Mouse (Mus musculus) frontal cortex, postnatal 10 days (tissue): ENCODE measurements around the gene Zfp36.
A peak's percentile ranks its signal among the peaks of the same experiment; 100 is the strongest.

ENCODE experiments used
- DNase-seq, 2 experiments: peaks; one replicate each; pipeline ENCODE4 v3.0.0; 2022; ENCODE audit warnings: low spot score in 2 of 2, mixed read lengths in 1 of 2

Gene Zfp36

DNA sequence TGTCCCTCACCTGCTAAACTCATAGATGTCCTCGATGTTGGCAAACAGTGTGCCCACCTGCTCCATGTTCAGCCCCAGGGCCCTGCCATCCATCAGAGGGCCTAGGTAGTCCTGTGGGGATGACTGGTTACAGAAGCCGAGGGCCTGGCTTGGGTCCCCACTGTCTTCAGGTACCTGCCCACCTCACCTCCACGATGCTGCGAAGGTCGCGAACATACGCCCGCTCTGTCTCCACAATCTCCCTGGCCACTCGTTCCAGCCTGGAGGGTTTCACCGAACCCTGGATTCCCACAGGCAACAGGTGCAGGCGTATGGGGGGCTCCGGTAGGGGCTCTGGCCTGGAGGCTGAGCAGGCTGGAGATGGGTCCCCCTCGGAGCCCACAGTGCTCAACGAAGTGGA is 10.0 kb downstream of the Zfp36 start:
- DNase-seq = no peak

DNA sequence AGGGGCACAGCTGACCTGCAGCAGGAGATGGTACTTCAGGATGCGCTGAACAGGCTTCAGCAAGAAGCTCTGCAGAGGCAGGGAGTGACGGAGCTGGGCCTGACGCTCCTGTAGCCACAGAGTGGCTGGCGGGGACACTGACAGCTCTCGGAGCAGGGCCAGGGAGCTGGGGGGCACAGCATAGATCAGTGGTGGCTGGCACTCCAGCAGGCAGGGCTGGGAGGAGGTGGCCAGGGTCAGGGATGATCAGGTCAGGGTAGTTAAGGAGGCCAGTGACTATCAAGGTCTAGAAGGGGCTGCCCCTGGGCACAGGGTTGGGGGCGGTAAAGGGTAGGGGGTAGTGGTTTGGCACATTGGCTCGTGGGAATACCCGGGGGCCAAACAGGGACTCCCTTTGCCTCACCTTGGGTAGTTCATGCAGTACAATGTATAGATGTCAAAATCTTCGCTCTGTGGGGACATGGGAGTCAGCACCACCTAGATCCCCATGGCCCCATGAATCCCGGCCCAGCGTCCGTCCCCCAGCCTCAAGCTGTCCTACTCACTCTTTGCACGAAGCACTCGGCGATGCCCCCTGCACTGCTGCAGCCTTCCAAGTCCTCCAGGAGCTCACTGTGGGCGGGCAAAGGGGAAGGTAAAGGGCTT is 11.7 kb downstream of the Zfp36 start:
- DNase-seq = no peak

DNA sequence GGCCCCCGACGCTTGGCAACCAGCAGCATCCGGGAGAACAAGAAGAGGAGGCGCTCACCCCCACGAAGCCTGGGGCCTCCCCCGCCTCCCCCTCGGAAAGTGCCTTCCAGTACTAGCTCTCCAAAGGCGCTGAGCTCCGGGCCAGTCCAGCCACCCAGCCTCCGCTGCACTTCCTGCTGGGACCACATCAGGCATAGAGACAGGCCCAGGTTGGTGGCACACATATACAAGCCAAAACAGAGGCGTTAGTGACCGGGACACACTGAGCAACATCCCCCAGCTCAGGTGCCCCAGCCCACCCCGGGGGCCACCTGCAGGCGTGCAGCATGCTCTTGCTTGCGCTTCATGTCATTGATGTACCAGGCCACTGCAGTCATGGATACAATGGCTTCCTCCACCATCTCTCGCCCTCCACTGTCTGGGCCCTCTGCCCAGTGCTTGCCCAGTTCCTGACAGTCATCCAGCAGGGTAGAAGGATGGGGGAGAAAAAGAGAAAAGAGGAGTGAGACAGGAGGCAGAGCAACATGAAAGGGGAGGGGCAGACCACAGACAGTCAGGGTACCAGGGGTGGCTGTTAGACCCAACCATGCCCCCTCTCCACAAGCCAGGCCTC is 12.3 kb downstream of the Zfp36 start:
- DNase-seq = no peak

DNA sequence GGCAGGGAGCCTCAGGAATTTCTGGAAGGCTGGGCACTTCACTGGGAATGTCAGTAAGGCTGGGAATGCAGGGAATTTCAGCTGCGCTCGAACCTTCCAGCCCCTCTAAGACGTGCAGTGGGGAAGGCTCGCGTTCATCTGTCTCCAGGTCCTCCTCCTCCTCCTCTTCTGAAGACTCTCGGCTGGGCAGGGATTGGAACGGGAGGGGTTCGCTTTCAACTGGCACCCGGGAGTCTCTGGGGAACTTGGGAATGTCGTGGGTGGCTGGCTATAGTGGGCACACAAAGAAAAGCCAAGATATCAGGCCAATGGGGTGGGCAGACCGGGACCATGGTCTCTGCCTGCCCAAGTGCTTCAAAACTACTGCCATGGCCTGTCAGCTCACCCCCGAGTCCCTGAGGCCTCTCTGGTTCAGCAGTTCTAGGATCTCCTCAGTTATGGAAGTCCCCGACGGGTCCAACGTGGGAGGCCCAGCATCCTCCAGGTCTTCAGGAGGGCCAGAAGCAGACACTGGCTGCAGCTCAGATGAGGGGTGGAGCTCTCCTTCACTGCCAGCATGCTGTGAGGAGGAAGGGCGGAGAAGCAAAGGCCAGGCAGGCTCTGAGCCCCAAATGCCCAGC is 17.5 kb downstream of the Zfp36 start:
- DNase-seq = no peak

DNA sequence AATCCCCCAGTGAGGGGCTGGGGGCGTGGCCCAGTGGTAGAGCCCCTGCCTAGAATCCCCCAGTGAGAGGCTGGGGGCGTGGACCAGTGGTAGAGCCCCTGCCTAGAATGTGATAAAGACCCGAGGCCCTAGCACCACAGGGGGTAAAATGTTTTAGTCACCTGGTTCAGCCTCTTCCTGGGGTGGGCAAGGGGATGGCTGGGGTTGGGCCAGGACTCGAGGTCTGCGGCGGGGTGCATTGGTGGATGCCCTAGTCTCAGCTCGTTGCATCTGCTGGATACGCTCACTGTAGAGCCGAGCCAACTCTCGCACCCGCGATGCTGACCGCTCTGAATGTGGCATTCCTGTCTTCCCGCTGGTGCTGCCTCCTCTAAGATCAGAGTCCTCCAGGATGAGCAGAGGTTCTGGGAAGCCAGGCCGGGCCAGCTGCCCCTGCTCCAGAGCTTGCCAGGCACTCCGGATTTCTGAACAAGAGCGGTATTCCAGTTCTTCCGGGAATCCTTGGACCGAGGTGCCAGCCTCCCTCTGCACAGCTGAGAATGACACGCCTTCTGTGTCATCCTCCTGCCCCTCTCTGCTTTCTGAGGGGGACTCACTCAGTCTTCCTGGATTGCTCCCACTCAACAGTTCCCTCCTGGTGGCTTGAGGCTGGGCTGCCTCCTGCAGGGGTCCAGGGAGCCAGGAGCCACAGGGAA is 18.3 kb downstream of the Zfp36 start:
- DNase-seq = no peak

DNA sequence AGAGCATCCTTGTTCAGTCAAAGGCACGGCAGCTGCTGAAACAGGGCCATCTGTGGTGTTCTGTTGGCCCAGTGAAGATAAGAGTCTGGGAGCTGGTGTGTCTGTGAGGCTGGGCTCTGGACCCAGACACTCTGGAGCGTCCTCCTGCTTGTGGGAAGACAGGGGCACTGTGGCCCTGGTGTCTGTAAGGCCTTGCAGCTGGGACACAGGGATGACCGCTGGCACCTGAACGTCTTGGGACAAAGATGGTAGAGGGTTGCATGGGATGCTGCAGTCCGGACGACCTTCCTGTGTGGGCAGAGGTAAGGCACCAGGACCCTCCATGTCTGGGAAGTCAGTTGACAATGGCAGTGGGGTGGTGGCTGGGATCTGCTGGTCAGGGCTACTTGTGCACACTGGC is 19.8 kb downstream of the Zfp36 start:
- DNase-seq = no peak

DNA sequence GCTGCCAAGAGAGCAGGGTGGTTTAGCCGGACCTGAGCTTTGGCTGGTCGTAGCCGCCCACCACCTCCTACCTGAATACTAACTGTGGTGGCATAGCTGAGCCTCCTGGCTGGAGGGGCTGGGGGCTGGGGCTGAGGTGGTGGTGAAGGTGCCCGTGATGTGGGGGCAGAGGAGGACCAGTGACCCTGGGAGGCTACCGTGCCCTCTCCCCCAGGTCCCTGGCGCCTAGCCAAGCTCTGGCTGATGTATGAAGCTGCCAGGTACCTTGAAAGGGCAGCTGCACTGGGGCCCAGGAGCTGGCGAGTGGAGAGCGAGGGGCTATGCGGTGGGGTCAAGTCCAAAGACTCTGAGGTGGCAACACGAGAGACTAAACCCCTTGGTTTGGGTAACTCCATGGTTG is 20.2 kb downstream of the Zfp36 start:
- DNase-seq = no peak

DNA sequence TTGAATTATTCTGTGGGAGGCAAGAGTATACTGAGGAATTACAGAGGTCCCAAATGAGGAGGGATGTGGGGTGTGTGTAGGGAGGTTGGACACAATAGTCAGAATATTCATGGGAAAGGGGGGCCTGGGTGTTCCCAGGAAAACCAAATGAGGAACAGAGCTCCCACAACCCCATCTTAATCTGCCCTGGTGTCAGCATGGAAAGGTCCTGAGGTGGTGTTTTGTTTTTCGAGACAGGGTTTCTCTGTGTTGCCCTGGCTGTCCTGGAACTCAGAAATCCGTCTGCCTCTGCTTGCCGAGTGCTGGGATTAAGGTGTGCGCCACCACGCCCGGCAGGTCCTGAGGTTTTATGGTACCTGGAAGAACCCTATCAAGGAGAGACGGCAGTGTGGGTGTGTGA is 21.6 kb downstream of the Zfp36 start:
- DNase-seq = no peak

DNA sequence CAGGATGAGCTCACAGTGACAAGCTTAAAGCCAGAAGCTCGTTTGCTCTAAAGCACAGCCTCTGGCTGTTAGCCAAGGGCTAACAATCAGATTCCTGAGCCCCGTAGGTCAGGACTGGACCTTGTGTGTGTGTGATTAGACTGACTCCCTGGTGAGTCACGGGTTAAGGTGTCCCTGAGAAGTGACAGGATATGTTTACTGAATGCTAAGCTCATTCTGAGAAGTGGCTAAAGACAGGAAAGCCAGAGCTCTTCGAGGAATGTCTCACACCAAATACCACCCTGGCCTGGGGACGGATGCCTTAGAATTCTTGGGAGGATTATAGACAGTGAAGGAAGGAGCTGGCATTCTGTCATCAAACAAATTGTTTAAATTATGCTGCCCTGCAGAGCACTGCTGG is 22.1 kb downstream of the Zfp36 start:
- DNase-seq = no peak

DNA sequence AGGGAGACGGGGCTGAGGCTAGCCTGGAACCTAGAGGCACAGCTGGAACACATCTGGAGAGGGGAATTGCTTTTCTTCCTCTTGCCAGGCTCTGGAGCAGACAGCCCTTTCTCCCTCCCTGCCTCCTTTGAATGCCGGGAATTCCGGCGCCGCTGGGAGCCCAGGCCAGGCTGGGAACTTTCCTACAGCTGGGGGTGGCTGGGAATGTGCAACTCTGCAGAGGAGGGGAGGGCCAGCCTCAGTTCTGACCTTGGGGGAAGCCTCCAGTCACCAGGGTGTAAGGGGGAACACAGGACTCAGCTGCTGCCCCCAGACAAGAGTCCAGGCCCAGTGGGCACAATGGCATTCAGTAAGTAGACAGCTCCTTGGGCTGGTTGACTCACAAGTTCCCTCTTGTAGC is 23.1 kb downstream of the Zfp36 start:
- no peak for DNase-seq

DNA sequence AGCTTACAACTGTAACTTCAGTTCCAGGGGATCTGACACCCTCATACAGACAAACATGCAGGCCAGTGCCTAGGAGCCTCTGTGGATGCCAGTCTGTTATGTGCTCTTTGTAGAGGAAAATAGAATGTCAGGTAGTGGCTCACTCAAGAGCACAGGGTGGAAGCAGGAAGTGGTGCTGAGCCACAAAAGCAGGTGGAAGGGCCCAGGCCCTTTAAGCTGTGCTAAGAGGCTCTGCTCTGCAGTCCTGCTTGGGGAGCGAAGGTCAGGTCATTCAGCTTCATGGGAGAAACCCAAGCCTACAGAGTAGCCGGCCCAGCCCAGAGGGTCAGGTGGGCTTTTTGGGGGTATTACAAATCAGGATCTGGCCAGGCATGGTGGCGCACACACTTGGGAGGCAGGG is 24.8 kb downstream of the Zfp36 start:
- DNase-seq = no peak

DNA sequence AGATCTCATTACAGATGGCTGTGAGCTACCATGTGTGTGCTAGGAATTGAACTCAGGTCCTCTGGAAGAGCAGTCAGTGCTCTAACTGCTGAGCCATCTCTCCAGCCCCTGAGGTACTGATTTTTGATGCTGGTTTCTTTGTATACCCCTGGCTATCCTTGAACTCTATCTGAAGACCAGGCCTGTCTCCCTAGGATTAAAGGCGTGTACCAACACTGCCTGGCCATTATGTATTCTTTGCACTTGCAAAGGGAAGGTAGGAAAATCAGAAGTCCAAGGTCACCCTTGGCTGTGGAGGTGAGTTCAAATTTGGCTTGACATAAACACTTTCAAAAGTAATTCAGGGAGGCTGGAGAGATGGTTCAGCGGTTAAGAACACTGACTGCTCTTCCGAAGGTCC is 25.5 kb downstream of the Zfp36 start:
- no peak for DNase-seq

DNA sequence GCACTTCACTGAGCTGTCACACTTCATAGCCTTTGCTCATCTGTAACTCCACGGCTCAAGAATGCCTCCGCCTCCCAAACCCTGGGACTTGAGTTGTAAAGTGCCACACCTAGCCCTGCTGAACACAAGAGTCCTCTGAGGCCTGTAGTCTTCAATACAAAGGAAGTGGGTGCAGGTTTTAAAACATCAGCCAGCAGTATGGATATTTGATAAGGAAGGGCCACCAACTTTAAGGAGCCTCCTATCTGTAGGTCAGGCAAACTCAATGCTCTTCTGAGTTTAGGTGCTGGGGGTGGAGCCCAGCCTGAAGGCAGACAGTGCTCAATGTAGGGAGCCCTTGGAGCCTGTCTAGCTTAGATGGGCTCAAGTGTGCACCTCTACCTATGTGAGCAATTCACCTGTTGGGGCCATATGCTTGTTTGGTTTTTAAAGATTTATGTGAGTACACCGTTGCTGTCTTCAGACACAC is 25.9 kb downstream of the Zfp36 start:
- DNase-seq = no peak

DNA sequence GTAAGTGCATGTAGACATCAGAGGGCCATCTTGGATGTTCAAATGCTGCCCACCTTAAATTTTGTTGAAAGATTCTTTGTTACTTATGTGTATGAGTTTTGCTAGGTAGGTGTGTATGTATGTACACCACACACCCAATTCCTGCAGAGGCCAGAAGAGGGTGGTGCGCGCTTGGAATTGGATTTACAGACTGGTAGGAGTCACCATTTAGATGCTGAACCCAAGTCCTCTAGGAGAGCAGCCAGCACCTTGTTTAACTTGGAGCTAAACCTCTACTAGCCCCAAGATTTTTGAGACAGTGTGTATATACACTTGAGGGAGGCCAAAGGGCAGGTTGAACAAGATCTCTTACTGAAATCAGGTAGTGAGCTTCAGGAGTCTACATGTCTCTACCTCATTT is 26.8 kb downstream of the Zfp36 start:
- DNase-seq = no peak

DNA sequence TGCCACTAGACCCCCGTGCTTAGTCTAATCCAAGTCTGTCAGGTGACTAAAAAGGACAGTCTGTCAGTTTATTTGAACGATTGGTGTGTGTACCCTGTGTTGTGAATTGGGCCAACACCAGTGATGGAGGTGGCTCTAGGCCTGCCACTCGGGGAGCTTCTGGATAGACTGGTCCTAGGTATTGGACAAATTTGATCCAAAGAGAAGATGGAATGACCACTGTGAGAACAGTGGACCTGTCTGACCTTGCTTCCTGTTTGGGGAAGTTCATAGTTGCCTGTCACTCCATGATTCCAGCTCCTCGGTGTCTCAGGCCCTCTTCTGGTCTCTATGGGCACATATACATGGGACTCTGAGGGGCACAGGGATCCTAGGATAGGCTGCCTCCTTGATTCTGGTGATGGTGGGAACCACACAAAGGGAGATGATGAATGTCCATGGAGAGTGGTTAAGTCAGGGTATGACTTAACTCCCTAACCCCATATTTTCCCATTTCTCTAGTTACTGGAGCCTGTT is 28.3 kb downstream of the Zfp36 start:
- no peak for DNase-seq

DNA sequence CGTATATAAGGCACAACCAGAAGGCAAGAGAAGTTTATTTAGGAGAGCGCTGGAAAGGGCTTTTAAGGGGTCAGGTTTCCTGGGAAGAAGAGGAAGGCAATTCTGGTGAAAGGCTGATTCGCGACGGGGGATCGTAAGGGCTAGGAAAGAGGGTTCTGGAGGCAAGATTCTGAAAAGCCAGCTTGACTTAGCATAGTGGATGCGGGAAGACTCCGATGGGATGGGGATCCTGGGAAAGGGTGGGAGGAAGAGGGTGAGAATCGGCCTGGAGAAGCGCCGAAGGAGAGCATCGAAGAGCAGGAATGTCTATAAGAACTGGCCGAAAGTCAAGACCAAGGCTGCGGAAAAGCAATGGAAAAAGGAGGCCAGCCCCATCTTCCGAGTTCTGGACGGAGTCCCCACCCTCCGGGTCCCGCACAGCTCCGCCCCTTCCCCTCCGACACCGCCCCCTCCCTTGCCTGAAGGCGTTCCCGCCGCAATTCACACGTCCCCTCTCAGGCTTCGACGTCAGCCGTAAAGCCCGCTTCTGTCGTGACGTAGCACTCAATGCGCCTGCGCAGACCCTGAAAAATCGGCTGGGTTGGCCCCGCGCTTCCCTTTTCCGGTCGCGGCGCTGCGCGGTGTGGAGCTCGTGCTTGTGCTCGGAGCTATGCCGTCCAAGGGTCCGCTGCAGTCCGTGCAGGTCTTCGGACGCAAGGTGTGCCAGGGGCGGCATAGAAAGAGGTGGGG is 29.7 kb downstream of the Zfp36 start, which contains the start of gene Rps16:
Rps16 (plus strand) TSS at position 498 of the 729 bp plus-strand sequence.
- peak; percentile 94 to 98 for DNase-seq

DNA sequence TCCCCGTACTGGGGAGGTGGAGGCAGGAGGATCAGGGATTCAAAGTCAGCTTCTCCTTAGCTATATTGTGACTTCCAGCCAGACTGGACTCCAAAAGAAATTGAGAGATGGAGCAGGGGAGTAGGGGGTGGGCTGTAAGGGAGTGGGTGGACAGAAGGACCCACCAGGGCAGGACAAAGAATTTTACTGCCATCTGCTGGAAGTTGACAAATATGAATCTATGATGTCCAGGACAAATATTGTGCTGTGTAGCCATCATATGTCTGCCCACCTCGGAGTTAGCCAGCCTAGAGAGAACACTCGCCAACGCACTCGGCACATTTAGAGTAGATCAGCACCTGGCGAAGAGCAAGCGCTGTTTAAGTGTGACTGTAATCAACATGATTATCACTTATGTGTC is 31.5 kb downstream of the Zfp36 start:
- DNase-seq = no peak

DNA sequence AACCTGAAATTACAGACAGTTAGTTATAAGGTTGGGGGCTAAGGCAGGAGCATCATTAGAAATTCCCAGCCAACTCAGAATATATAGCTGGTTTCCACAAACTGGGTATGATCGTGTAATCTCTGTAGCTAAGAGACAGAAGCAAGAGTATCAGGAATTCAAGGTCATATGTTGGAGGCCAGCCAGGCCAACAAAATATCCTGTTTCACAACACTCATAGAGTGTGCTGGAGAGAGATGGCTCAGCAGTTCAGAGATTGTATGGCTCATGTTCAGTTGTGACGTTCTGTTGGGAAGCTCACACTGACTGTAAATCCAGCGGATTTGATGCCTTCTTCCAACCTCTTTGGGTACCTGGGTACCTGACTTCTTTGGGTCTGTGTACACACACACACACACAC is 32.3 kb downstream of the Zfp36 start:
- no peak for DNase-seq

DNA sequence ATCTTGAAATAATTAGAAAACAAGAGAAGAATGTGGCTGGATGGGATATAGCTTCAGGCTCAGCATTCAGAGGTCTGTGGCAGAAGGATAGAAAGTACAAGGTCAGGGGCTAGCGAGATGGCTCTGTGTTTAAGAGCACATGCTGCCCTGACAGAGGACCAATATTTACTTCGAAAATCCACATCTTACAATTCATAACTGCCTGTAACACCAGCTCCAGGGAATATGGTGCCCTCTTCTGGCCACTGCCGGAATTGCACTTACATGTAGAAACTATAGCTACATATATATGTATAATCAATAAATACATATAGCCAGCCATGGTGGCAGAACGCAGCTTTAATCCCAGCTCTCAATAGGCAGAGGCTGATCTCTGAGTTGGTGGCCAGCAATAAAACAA is 35.4 kb downstream of the Zfp36 start:
- no peak for DNase-seq

DNA sequence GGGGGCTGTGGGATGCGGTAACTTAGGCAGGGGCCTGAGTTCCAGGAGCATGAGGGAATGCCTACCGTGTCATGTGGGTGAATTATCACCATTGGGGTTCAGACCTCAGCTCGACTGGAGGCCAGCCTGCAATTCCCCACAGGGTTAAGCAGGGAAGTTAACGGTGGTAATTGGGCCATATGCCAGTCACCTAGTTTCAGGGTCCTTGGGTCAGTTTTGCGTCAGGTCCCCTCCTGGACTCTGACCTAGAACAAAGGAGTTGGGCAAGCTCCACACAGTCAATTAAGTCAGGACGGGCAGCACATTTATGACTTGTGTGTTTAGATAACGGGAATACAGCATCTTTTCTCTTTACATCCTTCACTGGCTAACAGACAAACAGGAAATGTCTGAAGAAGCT is 38.7 kb downstream of the Zfp36 start:
- DNase-seq = no peak

DNA sequence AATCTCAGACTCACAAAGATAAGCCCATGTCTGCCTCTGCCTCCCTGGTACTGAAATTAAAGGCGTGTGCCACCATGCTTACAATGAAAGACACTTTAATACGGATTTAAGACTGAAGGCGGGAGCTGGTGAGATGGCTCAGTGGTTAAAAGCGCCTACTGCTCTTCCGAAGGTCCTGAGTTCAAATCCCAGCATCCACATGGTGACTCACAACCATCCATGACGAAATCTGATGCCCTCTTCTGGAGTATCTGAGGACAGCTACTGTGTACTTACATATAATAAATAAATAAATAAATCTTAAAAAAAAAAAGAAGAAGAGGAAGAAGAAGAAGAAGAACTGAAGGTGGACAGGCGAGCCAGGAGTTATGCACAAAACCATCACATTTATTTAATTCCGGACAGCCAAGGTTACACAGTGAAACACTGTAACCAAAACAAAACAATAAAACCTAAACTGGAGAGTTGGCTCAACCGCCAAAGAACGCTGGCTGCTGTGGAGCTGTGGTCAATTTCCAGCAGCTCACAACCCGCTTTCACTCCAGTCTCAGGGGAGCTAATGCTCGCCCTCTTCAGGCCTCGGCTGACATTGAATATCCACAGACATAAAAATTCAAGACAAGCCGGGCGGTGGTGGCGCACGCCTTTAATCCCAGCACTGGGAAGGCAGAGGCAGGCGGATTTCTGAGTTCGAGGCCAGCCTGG is 40.7 kb downstream of the Zfp36 start:
- no peak for DNase-seq
